Mouse (Mus musculus): ENCODE measurements around the gene Pskh1. TPM values are rescaled to one million over a fixed set of nuclear protein-coding genes. Genes with fewer than 3 reads are reported as not detected.

Pskh1 gene
- total and polyA plus RNA-seq, 3 experiments, result 12.9 to 26.2 TPM; not detected in 1

- Histone ChIP-seq H3K4me3 (ENCODE audit: control insufficient read depth in 1 of 2, insufficient read depth in 1 of 2, low read depth in 2 of 2, low read length in 2 of 2) (no peak overlapping the region), H3K79me2 (ENCODE audit: control insufficient read depth, insufficient read depth, low read length, poor library complexity) (no peaks in the 10 kb centered on the region), H3K36me3 (ENCODE audit: control insufficient read depth in 1 of 2, insufficient read depth in 2 of 2, low read length in 2 of 2) (peaks cover 2% of the 10 kb centered on the region in 2 experiments), H3K27ac (ENCODE audit: control insufficient read depth, low read depth, low read length) (no peak overlapping the region), H3K4me1 (ENCODE audit: control insufficient read depth in 1 of 2, insufficient read depth in 2 of 2, low read length in 2 of 2) (no peaks in the 10 kb centered on the region), H3K27me3 (ENCODE audit: control insufficient read depth in 1 of 2, insufficient read depth in 2 of 2, low read length in 2 of 2) (no peaks in the 10 kb centered on the region), H3K9ac (ENCODE audit: control insufficient read depth, low read depth, low read length, poor library complexity, severe bottlenecking) (no peak overlapping the region), H3K9me3 (replicated peaks; ENCODE audit: insufficient read depth, low read length) (no peaks in the 10 kb centered on the region)
- DNase-seq (ENCODE audit: low read depth, low spot score), result peak; percentile 64
- TF ChIP-seq MAFK (IDR thresholded peaks at IDR 0.05; ENCODE audit: borderline replicate concordance, low read depth, low read length), result no peak
- TF ChIP-seq ZNF384 (IDR thresholded peaks at IDR 0.05; ENCODE audit: low read depth, low read length), result no peak
- TF ChIP-seq EP300 (IDR thresholded peaks at IDR 0.05; ENCODE audit: low read depth in 1 of 2, low read length in 2 of 2), result no peak
- TF ChIP-seq MAZ (IDR thresholded peaks at IDR 0.05; ENCODE audit: low read depth, low read length), result no peak
- TF ChIP-seq ELF1 (IDR thresholded peaks at IDR 0.05; ENCODE audit: low read depth, low read length), result no peak
- TF ChIP-seq JUND (IDR thresholded peaks at IDR 0.05; ENCODE audit: low read depth, low read length), result no peak
- TF ChIP-seq ZKSCAN1 (IDR thresholded peaks at IDR 0.05; ENCODE audit: low read depth, low read length), result no peak
- no peak for TF ChIP-seq CTCF (IDR thresholded peaks at IDR 0.05 in 2 of 3, conservative IDR thresholded peaks at IDR 0.05 in 1 of 3; ENCODE audit: control insufficient read depth in 1 of 3, insufficient read depth in 1 of 3, low read depth in 2 of 3, low read length in 3 of 3, poor library complexity in 1 of 3, severe bottlenecking in 1 of 3)
- TF ChIP-seq KAT2A (conservative IDR thresholded peaks at IDR 0.05; ENCODE audit: low read depth, low read length), result no peak
- TF ChIP-seq MXI1 (IDR thresholded peaks at IDR 0.05; ENCODE audit: low read depth, low read length), result no peak
- TF ChIP-seq SMC3 (IDR thresholded peaks at IDR 0.05; ENCODE audit: low read depth, low read length), result no peak
- no peak for TF ChIP-seq USF2 (IDR thresholded peaks at IDR 0.05; ENCODE audit: borderline replicate concordance in 1 of 2, insufficient read depth in 1 of 2, low read depth in 1 of 2, low read length in 2 of 2)
- TF ChIP-seq POLR2A (IDR thresholded peaks at IDR 0.05; ENCODE audit: control insufficient read depth in 1 of 2, insufficient read depth in 1 of 2, low read depth in 1 of 2, low read length in 2 of 2, poor library complexity in 1 of 2), result no peak
- TF ChIP-seq CHD1 (IDR thresholded peaks at IDR 0.05; ENCODE audit: low read depth, low read length), result no peak
- no peak for TF ChIP-seq GATA1 (IDR thresholded peaks at IDR 0.05; ENCODE audit: low read depth, low read length)
- no peak for TF ChIP-seq SIN3A (IDR thresholded peaks at IDR 0.05; ENCODE audit: low read length)
- TF ChIP-seq TCF12 (IDR thresholded peaks at IDR 0.05; ENCODE audit: low read depth, low read length), result no peak
- no peak for TF ChIP-seq RAD21 (IDR thresholded peaks at IDR 0.05; ENCODE audit: low read depth, low read length)
Measured at GRCm38 (mm10) chr8:105949350-105949749, 49.1 kb downstream of the Pskh1 start.

DNA sequence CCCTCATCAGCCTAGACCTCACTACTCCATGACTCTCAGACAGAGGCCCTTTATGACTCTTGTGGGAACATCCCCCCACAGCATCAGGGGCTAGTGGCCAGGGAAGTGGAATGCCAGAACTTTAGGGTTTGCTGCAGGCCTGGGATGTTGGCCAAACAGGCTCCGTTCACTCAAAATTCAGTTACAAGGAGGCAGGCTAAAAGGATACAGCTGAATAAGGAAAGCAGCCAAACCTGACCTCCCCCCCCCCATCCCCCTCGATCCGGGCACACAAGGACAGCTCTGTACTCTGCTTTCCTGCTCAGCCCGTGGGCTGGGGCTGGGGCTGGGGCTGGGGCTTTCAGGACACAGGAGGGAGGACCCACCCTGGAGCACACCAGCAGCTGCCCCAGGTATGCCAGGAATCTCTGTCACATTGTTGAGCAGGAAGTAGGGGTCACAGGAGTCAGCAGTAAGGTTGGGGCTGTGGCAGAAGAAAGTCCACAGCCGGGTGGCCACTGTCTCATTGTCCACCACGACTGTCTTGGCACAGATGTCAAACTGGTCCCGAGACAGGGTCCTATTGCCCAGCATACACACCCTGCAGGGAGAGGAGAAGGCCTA is 50.9 kb downstream of the Pskh1 start:
- H3K36me3 ChIP-seq (ENCODE audit: control insufficient read depth in 1 of 2, insufficient read depth in 2 of 2, low read length in 2 of 2), result peaks cover 2 to 4% of the 10 kb centered on the region in 2 experiments
- H3K9ac ChIP-seq (ENCODE audit: control insufficient read depth, low read depth, low read length, poor library complexity, severe bottlenecking), result no peak overlapping the region
- H3K79me2 ChIP-seq (ENCODE audit: control insufficient read depth, insufficient read depth, low read length, poor library complexity), result no peaks in the 10 kb centered on the region
- DNase-seq (ENCODE audit: low read depth, low spot score), result no peak
- H3K4me1 ChIP-seq (ENCODE audit: control insufficient read depth in 1 of 2, insufficient read depth in 2 of 2, low read length in 2 of 2), result no peaks in the 10 kb centered on the region
- TF ChIP-seq POLR2A (IDR thresholded peaks at IDR 0.05; ENCODE audit: control insufficient read depth in 1 of 2, insufficient read depth in 1 of 2, low read depth in 1 of 2, low read length in 2 of 2, poor library complexity in 1 of 2) (no peak), NRF1 (IDR thresholded peaks at IDR 0.05; ENCODE audit: insufficient read depth, low read depth, low read length, poor library complexity, severe bottlenecking) (no peak), MAX (IDR thresholded peaks at IDR 0.05; ENCODE audit: low read length) (no peak), NELFE (IDR thresholded peaks at IDR 0.05; ENCODE audit: low read depth, low read length) (no peak), MYB (IDR thresholded peaks at IDR 0.05; ENCODE audit: low read depth, low read length) (no peak), POLR2AphosphoS2 (IDR thresholded peaks at IDR 0.05; ENCODE audit: low read length) (no peak), UBTF (IDR thresholded peaks at IDR 0.05; ENCODE audit: borderline replicate concordance, insufficient read depth, low read depth, low read length) (no peak), HCFC1 (IDR thresholded peaks at IDR 0.05; ENCODE audit: low read depth, low read length) (no peak), GABPA (IDR thresholded peaks at IDR 0.05; ENCODE audit: low read depth, low read length) (no peak), ETS1 (IDR thresholded peaks at IDR 0.05; ENCODE audit: low read depth, low read length) (no peak), TCF12 (IDR thresholded peaks at IDR 0.05; ENCODE audit: low read depth, low read length) (no peak), MXI1 (IDR thresholded peaks at IDR 0.05; ENCODE audit: low read depth, low read length) (no peak), GATA1 (IDR thresholded peaks at IDR 0.05; ENCODE audit: low read depth, low read length) (no peak)
- H3K4me3 ChIP-seq (ENCODE audit: control insufficient read depth in 1 of 2, insufficient read depth in 1 of 2, low read depth in 2 of 2, low read length in 2 of 2), result no peak overlapping the region
- no peaks in the 10 kb centered on the region for H3K9me3 ChIP-seq (replicated peaks; ENCODE audit: insufficient read depth, low read length)
- no peak overlapping the region for H3K27ac ChIP-seq (ENCODE audit: control insufficient read depth, low read depth, low read length)
- H3K27me3 ChIP-seq (ENCODE audit: control insufficient read depth in 1 of 2, insufficient read depth in 2 of 2, low read length in 2 of 2), result no peaks in the 10 kb centered on the region

All from MEL (cell line).